Mouse (Mus musculus) hindlimb bud, embryonic 11.5 days (tissue): ENCODE measurements at regions not wholly inside any gene's neighbourhood (a gene's known extent, or its start where the extent isn't known, plus 50 kb on each side); places are given as distances from the start of the nearest gene placed in this dataset.

Source experiments
- DNase-seq: peaks from one replicate; pipeline ENCODE4 v3.0.0-alpha.2; 2012; ENCODE audit warnings: low read depth, low spot score; ENCODE audit errors: extremely low spot score

DNA sequence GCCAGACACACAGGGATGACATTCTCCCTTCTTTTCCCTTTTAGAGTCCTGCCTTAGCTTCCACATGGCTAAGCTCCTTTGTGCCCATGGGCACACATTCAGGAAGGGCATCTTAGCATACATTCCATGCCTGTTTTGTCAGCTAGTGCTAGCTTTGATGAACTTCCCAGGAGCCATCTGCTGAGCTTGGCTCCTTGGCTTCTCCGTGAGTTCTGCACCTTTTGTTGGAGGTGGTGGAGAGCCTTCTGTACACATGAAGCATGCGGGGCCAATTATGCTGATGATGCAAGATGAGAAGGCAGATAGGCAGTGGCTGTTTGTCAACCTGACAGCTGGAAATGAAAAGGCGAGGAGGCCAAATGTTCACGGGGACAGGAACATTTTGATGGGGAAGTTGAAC lies 304.4 kb upstream of the Clnk start:
- no peak for DNase-seq

DNA sequence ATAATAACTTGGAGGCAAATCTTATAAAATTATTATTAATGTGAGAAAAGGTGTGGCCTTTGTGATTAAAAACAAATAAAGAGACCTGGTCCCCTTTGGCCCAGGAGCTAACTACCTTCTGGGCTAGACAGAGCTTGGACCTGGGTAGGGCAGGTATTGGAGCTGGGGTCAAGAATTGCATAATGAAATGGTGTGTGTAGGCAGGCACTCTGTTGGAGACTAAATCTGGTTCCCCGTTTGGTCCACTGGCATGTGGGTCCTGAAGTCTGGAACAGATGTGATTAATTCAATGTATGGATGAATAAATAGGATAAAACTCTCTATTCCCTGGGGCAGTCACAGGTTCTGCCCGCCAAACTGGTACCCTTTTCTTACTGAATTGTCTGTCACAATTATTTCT lies 301.3 kb upstream of the Clnk start:
- no peak for DNase-seq

DNA sequence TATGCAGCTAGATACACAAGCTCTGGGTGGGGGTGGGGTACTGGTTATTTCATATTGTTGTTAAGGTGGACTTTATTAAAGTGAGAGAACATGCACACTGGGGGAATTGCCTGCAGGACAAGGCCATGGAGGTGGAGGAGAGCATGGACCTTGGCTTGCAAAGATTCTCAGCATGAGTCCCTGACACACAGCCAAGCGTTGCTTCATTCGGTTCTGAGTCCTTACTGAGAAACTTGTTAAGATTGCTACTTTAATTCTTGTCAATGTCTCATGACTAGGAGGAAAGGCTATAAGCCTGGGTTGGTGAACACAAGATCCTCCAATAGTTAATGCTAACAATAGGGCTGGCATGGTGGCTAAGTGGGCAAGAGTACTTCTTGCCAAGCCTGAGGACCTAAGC lies 300.3 kb upstream of the Clnk start:
- DNase-seq: no peak

DNA sequence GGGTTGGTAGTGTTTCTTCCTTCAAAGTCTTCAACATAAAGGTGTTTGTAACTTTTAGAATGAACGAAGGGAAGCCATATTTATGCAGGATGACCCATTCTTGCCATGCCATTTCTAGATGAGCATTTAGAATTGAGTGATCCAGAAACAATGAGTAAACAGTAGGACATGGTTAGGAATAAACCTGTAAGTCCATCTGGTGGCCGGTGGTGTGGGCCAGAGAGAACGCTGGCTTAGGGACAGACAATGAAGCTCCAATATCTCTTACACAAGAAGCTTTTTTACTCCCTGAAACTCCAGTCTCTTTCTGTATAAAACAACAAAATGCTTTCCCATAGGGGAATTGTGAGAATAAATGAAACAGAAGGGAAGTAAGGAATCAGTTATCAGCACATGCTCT lies 296.9 kb upstream of the Clnk start:
- no peak for DNase-seq

DNA sequence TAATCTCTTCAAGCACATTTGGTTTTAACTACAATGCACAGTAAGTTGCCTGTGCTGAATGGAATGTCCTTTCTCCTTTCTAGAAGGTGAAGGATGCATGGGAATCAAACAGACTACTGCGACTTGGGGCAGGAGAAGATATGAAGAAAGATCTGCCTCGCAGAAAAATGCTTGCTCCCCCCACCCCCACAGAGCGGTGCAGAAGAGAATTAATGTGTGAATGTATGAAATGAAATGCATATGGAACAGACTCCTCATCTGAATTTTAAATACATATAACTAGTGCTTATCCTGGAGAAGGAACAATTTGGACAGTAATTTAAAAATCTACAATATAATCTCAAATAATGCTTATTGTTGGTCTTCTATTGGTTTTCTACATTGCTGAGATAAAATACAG lies 283.0 kb upstream of the Clnk start:
- no peak for DNase-seq

DNA sequence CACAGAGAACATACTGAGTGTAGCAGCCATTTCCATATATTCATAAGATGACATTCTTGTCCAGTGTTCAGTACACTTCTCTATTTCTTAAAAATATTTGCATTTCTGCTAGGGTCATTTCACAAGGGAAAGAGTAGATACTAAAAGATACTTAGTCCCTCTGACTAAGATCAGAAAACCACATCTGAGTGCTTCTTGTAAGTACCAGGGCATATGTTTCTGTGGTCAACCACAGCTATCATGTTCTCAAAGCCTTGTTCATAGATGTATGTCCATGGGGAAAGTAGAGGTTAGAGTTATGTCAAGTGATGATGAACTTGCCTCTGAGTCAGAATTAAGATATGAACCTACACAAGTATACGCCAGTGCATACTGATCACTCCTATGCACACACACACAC lies 279.2 kb upstream of the Clnk start:
- DNase-seq: no peak

DNA sequence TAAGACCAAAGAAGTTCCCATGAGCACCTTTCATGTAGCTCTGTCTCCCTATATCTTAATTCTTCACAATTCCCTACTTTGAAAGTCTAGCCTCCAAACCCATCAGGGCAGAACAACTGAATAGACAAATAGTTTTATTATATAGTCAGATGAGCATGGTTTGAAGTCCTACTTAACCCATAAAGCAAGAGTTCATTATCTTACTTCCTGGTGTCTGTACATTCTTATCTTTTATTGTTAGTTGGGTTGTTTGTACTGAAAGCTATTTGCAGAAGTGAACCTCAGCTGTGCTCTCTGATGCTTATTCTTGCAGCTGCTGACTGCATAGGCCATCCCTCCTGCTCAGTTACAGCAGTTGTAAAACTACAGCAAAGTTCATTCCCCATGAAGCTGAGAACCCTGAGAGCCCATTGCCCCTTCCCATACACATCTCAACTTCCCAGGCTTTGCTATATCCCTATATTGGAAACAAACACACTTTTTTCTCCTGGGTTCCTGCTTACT lies 276.7 kb upstream of the Clnk start:
- no peak for DNase-seq

DNA sequence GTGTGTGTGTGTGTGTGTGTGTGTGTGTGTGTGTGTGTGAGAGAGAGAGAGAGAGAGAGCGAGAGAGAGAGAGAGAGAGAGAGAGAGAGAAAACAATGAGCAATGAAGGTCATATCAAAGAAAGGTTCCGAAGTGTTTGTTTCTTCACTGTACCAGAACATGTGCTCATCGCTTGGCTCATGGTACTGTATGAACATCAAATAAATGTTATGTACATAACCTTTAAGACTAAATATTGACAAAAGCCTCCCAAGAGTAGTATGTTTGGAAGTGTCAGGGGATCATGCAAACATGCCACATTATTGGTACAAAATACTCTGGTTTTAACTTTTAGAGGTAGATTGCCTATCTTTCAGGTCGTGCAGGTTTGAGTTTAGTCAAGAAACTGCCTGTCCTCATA lies 275.3 kb upstream of the Clnk start:
- DNase-seq: no peak

DNA sequence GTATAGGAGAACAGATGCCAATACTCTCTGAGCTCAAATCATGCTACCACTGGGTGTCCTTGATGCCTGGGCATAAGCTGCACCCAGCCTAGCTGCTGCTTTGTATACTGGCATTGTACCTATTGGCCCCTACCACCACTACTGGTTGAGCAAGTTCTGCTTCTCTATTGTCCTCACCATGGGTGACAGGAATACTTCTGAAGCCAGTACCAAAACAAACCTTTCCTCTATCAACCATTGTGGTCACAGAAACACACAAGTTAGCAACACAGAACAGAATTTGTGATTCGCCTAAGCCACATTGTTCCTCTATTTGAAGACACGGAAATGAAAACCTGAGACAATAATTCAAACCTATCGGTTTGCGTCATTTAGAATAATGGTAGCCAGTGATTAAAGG lies 274.3 kb upstream of the Clnk start:
- DNase-seq: no peak

DNA sequence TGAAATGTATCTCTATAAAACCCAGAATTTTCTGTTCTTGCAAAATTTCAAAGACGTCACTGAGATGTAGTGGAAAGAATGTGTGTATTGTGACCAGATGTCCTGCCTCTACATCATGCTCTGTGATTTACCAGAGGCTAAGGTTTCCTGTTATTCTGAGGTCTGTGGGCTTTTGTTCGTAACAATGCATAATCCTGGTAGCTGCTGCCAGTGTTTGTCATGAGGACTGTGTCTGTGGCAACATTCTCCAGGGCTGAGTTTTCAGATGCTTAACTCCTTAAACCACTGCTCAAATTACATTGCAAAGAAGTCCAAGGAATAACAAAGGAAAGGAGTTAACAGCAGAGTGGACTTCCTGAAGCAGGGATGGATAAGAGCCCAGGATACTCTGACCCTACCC lies 269.0 kb upstream of the Clnk start:
- DNase-seq: no peak

DNA sequence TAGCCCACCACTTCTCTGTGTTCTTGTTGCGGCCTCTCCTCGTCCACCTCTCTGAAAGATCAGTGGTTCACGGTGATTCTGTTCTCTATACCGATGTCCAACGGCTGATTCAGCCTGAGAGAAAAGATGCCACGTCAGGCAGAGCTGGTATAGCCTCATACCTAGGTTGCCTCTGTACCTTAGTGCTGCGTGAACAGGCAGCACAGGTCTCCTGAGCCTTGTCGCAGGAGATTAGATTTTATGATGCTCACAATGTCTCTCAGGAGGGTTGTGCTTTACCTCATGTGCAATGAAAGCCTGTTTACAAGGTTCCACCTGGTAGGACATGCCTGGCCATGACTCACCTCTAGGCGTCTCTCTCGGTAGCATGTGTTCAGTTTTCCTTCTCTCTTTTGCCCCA lies 267.6 kb upstream of the Clnk start:
- no peak for DNase-seq

DNA sequence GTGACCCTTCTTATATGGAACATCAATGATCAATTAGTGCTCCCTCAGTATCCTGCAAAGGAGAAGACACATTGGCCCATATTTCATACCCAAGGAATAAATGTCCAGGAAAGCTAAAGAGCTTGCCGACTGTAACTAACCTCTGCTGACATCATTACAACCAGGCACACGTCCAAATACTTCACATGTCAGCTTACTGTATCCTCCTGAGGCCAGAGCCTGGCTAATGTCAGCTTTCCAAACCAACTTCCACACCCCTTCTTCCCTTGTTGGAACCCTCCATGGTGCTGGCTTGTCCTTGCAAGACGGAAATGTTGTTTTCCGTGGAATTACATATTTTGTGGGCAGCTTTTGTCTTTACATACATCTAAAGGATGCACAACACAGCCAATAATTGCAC lies 267.0 kb upstream of the Clnk start:
- DNase-seq: no peak

DNA sequence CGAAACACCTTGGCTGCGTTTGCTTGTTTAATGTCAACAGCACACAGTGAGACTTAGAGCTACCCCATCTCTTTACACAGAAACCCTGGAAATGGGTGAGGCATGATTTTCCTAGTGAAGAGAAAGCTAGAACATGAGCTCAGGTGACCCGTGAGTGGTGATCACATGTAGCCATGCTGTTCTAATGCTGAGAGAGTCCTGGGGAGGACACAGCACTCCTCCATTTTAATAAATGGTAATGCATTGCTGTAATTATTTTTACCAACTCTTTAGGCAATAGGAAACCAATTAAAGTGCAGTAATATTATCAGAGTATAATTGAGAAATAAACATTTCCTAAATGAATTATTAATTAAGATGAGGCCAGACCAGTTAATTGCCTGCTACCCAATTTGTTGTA lies 261.8 kb upstream of the Clnk start:
- no peak for DNase-seq

DNA sequence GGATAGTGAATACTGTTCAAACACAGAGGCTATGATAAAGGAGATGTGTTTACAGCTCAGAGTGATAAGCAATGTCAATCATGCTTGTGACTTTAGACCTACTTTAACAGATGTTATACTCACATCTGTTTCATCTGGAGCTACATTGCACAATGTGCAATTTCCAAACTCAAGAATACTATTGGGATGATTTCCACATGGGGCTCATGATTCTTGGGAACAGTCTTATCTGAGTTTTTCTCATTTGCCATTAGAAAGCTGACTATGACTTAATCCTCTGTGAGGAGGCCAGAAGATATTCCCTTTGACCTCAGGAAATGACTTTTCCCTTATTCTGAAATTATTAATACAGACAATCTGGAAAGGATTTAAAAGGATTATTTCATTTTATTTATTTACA lies 252.3 kb upstream of the Clnk start:
- DNase-seq: no peak

DNA sequence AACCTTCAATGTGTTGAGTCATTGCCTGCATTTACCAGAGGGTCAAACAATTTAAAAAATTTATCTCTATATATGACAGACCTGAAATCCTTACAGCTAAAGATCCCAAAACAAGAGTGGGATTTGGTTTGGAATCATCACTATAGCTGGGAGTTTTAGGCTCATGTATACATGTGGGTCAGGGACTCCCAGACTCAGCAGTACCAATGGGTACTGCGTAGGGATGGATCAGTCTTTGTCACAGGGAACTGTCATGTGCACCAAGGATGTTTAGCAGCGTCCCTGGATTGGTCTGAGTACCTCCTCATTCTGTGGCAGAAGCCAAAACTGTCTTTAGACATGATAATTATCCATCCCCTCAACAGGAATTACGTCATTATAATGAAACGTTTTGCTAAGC lies 250.2 kb upstream of the Clnk start:
- no peak for DNase-seq

DNA sequence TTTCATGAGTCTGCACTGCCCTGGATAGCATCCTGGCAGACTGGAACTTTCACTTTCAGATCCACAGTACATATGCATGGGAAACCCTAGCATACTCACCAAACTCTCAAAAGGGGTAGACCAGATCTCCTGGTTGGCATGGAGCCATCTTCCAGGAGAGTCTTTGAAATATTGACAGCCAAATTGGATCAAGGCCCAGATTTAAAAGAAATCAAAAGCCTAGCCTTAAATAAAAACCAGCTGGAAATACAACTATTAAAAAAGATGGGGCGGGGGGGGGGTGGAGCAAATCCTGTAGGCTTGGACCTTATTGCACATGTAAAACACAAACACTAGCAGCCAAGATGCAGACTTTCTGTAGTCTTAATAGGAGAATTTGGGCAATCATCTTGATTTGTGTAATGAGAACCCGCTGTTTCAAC lies 249.7 kb upstream of the Clnk start:
- no peak for DNase-seq

DNA sequence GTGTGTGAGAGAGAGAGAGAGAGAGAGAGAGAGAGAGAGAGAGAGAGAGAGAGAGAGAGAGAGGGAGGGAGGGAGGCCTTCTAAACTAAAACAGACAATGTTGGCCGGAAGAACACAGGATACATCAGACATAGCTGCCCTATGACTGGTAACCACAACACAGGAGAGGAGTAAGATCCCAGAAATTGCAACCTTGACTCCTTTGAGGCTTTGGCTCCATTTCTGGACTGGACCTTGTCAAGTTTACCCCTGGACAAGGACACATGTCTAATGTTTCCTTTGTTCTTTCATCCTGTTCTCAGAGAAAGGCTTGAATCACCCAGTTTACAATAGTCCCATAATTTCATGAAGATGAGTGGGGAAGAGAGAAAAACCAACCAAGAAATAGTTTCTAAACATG lies 233.7 kb upstream of the Clnk start:
- no peak for DNase-seq

DNA sequence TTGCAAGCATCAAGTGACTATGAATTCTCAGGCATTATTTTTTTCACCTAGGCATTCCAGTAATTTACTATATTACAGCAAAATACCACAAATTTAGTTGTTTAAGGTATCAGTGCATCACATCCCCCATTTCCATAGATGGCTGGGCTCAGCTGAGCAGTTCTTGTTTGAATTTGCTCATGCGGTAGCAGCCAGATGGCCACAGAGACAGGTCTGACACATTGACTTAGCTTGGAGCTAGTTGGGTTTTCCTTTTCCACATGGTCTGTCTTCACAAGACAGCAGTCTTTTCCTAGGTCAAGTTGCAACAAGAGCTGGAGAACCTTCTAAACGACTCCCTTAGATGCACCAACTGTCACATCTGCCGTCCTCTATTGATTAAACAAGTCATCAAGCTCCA lies 232.9 kb upstream of the Clnk start:
- DNase-seq: no peak

DNA sequence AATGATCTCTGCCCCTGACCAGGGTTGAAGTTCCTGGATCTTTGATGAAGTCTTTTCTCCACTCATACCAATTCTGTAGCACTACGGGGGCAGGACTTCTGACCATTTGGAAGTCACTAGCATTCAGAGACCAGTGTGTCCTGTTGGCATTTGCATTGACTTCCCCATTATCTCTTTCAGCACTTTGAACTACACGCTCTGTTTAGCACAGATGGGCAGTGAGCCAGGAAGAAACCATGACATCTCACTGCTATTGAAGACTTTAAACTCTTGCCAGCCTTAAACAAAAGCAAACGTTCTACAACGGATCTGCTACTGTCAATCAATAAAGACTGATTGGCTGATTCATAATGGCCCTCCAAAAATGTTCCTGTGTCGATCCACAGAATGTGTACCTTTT lies 222.5 kb upstream of the Clnk start:
- no peak for DNase-seq

DNA sequence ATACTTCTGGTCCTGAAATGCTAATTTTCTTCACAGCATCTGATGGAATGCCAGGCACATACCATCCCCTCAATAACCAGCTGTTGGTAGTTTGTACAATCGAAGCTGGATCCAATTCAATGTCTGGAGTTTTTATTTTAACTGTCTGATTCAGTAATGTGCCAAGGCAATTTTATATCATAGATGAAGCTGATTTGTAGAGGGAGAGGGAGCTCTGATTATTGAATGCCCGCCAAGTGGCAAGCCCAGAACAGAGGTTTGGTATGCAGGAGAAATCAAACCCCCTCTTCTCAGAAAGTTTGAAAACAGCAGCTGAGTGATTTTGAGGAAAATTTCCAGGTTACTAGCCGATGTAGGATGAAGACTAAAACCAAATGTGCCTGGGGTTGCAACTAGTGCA lies 218.3 kb upstream of the Clnk start:
- no peak for DNase-seq

DNA sequence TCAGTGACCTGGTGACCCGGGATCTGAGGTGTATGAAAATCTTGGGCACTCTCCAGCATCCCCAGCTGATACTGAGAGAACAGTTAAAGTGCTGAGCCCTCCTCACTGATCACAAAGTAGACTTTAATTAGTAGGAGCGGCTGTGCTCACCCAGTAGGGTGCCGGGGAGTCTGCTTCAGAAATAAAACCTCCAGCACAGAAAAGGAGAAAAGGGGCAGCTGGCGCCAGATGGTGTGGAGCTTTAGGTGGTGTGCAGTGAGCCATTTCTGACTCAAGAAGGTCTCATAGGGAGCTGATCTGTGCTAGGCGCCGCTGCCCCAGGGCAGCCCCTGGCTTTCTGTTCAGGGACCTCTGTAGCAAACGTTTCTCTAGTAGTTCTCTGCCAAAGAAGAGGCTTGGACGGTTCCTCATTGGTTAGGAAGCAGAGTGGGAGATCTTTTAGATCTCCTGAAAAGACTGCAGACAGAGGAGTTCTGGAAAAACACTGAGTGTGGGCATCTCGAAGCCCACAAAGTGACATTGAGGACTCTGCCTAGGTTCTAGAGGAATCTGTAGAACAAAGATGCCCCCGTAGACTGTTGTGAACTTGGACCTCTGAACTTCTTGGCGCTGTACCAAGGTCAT lies 200.1 kb upstream of the Clnk start:
- DNase-seq: no peak

DNA sequence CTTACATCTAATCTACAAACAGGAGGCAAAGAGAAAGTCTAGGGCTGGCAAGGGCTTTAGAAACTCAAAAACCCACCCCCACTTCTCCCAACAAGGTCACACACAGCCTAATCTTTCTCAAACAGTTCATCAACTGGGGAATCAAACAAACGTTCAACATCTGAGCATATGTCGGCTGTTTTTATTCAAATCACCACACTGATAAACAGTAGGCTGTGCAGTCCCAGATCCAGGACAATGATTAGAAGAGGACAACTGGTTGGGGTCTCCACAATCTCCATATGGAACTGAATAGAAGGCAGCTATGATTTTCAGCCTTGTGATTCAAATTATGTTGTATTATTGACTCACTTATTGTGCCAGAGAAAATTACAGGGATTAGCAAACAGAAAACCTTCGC lies 193.1 kb upstream of the Clnk start:
- DNase-seq: no peak

DNA sequence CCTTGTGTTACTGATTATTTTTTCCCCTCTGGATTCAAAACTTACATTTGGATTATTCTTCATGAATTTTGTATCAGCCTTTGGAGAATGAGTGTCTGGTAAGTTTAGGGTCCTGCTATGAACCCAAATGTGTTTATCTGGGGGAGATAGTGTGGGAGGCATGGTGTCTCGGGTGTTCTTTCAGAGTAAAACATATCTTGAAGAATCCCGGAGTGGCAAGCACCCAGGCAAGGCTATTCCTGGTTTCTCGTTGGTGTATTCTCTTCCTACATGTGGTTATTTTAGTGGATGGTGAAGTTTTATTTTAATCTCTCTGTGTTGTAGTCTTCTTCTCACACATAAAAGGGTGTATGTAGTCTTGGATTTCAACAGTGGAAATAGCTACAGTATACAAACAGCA lies 186.4 kb upstream of the Clnk start:
- DNase-seq: no peak
